Mouse (Mus musculus) heart, embryonic 10.5 days (tissue): Measurements from ENCODE around the gene Rfpl4. TPM values are rescaled to one million over a fixed set of nuclear protein-coding genes. Genes with fewer than 3 reads are reported as not detected.
"Not testable (repeated sequence)": the region's sequence is repeated elsewhere in the genome, so short reads cannot be mapped to it uniquely, and the experiment has no call there.

Source experiments
- DNase-seq: peaks from one replicate; pipeline ENCODE4 v3.0.0-alpha.2; 2017; ENCODE audit warnings: low spot score
- H3K27ac ChIP-seq: fragments of 300-500 bp; sonication (generic); 2 replicates; pipeline ENCODE4 v1.5.1; 2016; ENCODE audit warnings: mild to moderate bottlenecking
- H3K27me3 ChIP-seq: fragments of 300-500 bp; sonication (generic); 2 replicates; pipeline ENCODE4 v1.6.1; 2016; ENCODE audit warnings: mild to moderate bottlenecking; ENCODE audit not compliant: poor library complexity, insufficient read depth, severe bottlenecking
- H3K36me3 ChIP-seq: fragments of 300-500 bp; sonication (generic); 2 replicates; pipeline ENCODE4 v1.6.1; 2016; ENCODE audit warnings: mild to moderate bottlenecking, moderate library complexity
- H3K4me1 ChIP-seq: fragments of 300-500 bp; sonication (generic); 2 replicates; pipeline ENCODE4 v1.6.1; 2016; ENCODE audit warnings: mild to moderate bottlenecking
- H3K4me3 ChIP-seq: fragments of 300-500 bp; sonication (generic); 2 replicates; pipeline ENCODE4 v1.5.1; 2016; ENCODE audit warnings: mild to moderate bottlenecking, moderate library complexity
- H3K9me3 ChIP-seq: fragments of 300-500 bp; sonication (generic); 2 replicates; pipeline ENCODE4 v1.6.1; 2016; ENCODE audit warnings: mild to moderate bottlenecking, moderate library complexity
- WGBS: fragments of 180-500 bp; shearing (Covaris S2); methylation state at CpG from one replicate; pipeline ENCODE4 v1.1.7; 2016; 5-methylcytosine and 5-hydroxymethylcytosine counted together
- polyA plus RNA-seq: library from polyadenylated mRNA; unstranded; fragments of >200 nt; fragmentation: Nextera tagmentation; extraction: Ambion mirVana; gene quantifications from 2 replicates; pipeline ENCODE4 v1.2.1, GENCODE M21; 2016

Gene Rfpl4
- polyA plus RNA-seq, result not detected in 2 replicates

- Histone ChIP-seq H3K4me3 (no peak within 1 kb of the TSS), H3K36me3 (no peaks in the 10 kb centered on the region), H3K27ac (no peak within 1 kb of the TSS), H3K9me3 (no peaks in the 10 kb centered on the region), H3K27me3 (no peaks in the 10 kb centered on the region), H3K4me1 (no peaks in the 10 kb centered on the region)
- WGBS, result 87% methylated on average over 3 of the region's 3 CpGs
- no peak for DNase-seq
Observed at GRCm38 (mm10) chr7:5116850-5117249, at the start of gene Rfpl4. TSS of gene Rfpl4 (minus strand) at chr7:5116950.

- not testable (repeated sequence) for H3K27me3 ChIP-seq, H3K27ac ChIP-seq, H3K9me3 ChIP-seq, DNase-seq, H3K36me3 ChIP-seq, H3K4me3 ChIP-seq, H3K4me1 ChIP-seq
Observed at GRCm38 (mm10) chr7:5149570-5149969, 32.8 kb upstream of the Rfpl4 start, which contains the start of gene Vmn1r55. TSS of gene Vmn1r55 (minus strand) at chr7:5149670.

- Histone ChIP-seq H3K9me3 (no peaks in the 10 kb centered on the region), H3K36me3 (no peaks in the 10 kb centered on the region), H3K4me1 (peaks cover 3% of the 10 kb centered on the region; the same call in 1 of the 2 replicates), H3K27me3 (no peaks in the 10 kb centered on the region), H3K4me3 (peak within 1 kb of the TSS; percentile 54), H3K27ac (peak within 1 kb of the TSS; percentile 75)
- WGBS, result 18% methylated on average over 42 of the region's 42 CpGs
- DNase-seq, result peak; percentile 85
Observed at GRCm38 (mm10) chr7:5125549-5126406, 9.0 kb upstream of the Rfpl4 start, which contains the start of gene Rasl2-9. TSS of gene Rasl2-9 (minus strand) at chr7:5125950.

- WGBS, result 78% methylated on average over 8 of the region's 8 CpGs
- Histone ChIP-seq H3K9me3 (no peaks in the 10 kb centered on the region), H3K4me1 (peaks cover 3% of the 10 kb centered on the region; the same call in 1 of the 2 replicates), H3K27ac (no peak overlapping the region), H3K4me3 (no peak overlapping the region), H3K27me3 (no peaks in the 10 kb centered on the region), H3K36me3 (no peaks in the 10 kb centered on the region)
- no peak for DNase-seq
Observed at GRCm38 (mm10) chr7:5125078-5125477, 8.3 kb upstream of the Rfpl4 start.

DNA sequence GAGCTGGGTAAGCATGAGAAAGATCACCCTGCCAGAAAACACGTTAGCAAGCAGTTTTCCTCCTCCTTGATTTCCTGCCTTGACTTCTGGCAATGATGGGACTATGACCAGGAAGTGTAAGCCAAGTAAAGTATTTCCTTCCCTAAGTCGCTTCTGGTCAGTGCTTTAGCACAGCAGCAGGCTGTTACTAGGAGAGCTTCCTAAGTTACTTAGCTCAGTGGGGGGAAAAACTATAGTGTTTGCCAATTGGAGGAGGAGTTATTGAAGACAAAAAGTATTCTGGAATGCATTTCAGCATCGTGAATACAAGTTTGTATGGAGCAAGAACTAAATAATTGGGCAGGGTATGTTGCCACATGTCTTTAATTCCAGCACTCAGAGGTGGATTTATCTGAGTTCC is 4.0 kb downstream of the Rfpl4 start:
- Histone ChIP-seq H3K27me3 (no peaks in the 10 kb centered on the region), H3K4me3 (no peak overlapping the region), H3K27ac (no peak overlapping the region), H3K9me3 (no peaks in the 10 kb centered on the region), H3K36me3 (no peaks in the 10 kb centered on the region), H3K4me1 (no peaks in the 10 kb centered on the region)
- DNase-seq, result no peak
- 44% methylated on average over 3 of the region's 3 CpGs for WGBS

GRCm38 (mm10) chr7:5109301-5109700 is 7.4 kb downstream of the Rfpl4 start:
- DNase-seq, result no peak
- Histone ChIP-seq H3K36me3 (no peaks in the 10 kb centered on the region), H3K4me3 (no peak overlapping the region), H3K27me3 (no peaks in the 10 kb centered on the region), H3K4me1 (no peaks in the 10 kb centered on the region), H3K9me3 (no peaks in the 10 kb centered on the region), H3K27ac (no peak overlapping the region)
- WGBS, result 82% methylated on average over 8 of the region's 8 CpGs

GRCm38 (mm10) chr7:5108272-5108671 is 8.5 kb downstream of the Rfpl4 start:
- Histone ChIP-seq H3K36me3 (no peaks in the 10 kb centered on the region), H3K4me3 (no peak overlapping the region), H3K27me3 (no peaks in the 10 kb centered on the region), H3K27ac (no peak overlapping the region), H3K4me1 (no peaks in the 10 kb centered on the region), H3K9me3 (no peaks in the 10 kb centered on the region)
- no peak for DNase-seq
- WGBS, result 61% methylated on average over 4 of the region's 4 CpGs

DNA sequence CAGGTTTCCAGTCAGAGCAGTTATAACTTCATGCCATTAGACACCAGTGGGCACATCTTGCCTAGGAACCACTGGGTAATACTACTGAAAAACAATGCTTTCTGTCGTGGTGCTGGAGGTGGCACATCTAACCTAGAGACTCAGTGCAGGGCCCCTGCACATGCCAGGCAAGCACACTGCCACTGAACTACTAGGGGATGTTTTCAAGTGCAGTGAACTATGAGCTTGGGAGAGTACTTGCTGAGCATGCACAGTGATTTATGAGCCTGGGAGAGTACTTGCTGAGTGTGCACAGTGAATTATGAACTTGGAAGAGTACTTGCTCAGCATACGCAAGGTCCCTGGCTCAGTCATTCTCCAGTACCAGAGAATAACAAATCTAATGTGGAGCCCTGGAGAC is 14.2 kb downstream of the Rfpl4 start:
- Histone ChIP-seq H3K27ac (no peak overlapping the region), H3K27me3 (no peaks in the 10 kb centered on the region), H3K4me1 (no peaks in the 10 kb centered on the region), H3K4me3 (no peak overlapping the region), H3K36me3 (peaks cover 17% of the 10 kb centered on the region), H3K9me3 (no peaks in the 10 kb centered on the region)
- no peak for DNase-seq
- WGBS, result 79% methylated on average over 2 of the region's 2 CpGs

DNA sequence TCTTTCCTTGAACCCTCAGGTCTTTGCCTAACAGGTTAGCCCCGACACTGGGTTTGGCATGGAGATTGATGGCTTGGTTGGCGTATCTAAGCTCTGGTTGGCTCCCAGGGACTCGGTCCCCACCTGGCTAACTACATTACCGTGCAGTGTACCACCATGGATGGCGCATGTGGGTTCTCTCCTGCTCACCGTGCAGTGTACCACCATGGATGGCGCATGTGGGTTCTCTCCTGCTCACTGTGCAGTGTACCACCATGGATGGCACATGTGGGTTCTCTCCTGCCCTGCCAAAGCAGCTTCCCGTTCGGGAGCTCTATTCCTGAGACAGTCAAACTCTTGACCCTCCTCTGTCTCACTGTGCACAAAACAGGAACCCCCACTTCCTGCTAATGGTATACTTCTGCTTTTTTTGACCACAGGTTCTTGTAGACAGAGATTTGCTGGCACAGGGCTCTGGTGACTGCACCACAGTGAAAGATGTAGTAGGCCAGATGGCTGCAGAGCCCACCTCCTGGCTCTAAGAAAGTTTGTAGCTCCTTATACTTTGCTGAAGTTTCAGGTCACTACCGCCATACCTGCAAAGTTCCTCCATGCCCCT is 15.6 kb downstream of the Rfpl4 start:
- no peaks in the 10 kb centered on the region for H3K4me1 ChIP-seq
- peaks cover 31% of the 10 kb centered on the region for H3K36me3 ChIP-seq
- 84% methylated on average over 10 of the region's 10 CpGs for WGBS
- no peaks in the 10 kb centered on the region for H3K27me3 ChIP-seq
- H3K9me3 ChIP-seq, result no peaks in the 10 kb centered on the region
- no peak overlapping the region for H3K27ac ChIP-seq
- H3K4me3 ChIP-seq, result no peak overlapping the region
- DNase-seq, result no peak

- H3K27ac ChIP-seq, result no peak overlapping the region
- H3K4me1 ChIP-seq, result no peaks in the 10 kb centered on the region
- WGBS, result 89% methylated on average over 3 of the region's 3 CpGs
- no peak for DNase-seq
- peaks cover 45% of the 10 kb centered on the region for H3K36me3 ChIP-seq
- H3K27me3 ChIP-seq, result no peaks in the 10 kb centered on the region
- no peak overlapping the region for H3K4me3 ChIP-seq
- no peaks in the 10 kb centered on the region for H3K9me3 ChIP-seq
Observed at GRCm38 (mm10) chr7:5099796-5100195, 17.0 kb downstream of the Rfpl4 start.

GRCm38 (mm10) chr7:5098769-5099168 is 18.0 kb downstream of the Rfpl4 start:
- Histone ChIP-seq H3K27me3 (no peaks in the 10 kb centered on the region), H3K4me3 (no peak overlapping the region), H3K4me1 (no peaks in the 10 kb centered on the region), H3K9me3 (no peaks in the 10 kb centered on the region), H3K27ac (no peak overlapping the region), H3K36me3 (peaks cover 55% of the 10 kb centered on the region)
- no peak for DNase-seq
- 84% methylated on average over 5 of the region's 5 CpGs for WGBS

DNA sequence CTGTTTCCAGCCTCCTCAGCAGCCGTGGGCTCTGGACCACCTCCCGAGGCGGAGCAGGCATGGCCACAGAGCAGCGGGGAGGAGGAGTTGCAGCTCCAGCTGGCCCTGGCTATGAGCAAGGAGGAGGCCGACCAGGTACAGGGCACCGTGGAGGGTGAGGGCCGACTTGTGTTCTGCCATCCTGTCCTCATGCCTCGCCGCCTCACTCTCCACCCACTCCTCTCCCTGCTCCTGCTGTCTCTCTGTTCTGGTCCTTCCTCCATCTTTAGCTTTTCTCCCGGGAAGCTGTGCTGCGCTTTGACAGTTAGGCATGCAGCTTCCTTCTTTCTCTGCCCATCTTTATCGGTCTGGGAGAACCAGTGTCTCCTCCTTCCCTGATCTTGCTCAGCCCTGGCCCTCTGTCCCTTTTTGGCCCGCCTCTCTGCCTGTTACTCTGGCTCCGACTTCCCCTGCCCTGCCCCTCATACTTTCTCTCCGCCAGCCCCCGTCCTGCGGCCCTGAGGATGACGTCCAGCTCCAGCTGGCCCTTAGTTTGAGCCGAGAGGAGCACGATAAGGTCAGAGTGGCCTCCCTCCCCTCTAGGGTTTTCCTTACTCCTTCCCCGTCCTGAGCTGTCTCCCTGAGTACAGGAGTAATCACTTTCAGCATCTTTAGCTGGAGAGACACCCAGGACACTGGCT is 23.8 kb downstream of the Rfpl4 start:
- H3K9me3 ChIP-seq, result no peaks in the 10 kb centered on the region
- no peak overlapping the region for H3K27ac ChIP-seq
- 79% methylated on average over 21 of the region's 21 CpGs for WGBS
- no peak overlapping the region for H3K4me3 ChIP-seq
- DNase-seq, result no peak
- no peaks in the 10 kb centered on the region for H3K27me3 ChIP-seq
- H3K4me1 ChIP-seq, result no peaks in the 10 kb centered on the region
- peaks cover 92% of the 10 kb centered on the region for H3K36me3 ChIP-seq

DNA sequence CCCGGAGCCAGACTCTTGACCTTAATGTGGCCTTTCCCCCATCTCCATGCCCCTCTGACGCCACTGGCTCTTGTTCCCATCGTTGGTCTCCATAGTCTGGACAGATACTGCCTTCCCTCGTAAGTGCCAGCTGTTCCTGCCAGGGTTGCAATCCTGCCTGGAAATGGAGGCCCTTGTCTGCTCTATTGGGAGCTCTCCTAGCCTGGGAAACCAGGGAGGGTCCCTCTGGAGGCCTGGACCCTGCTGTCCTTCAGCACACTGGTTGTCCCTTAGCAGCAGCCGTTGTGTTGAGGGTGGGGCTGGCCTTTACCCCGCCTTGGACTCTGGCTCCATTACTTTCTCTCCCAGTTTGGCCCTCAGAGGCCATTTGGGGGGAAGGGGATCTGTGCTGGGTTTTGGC is 24.4 kb downstream of the Rfpl4 start:
- H3K36me3 ChIP-seq, result peaks cover 86% of the 10 kb centered on the region
- no peak overlapping the region for H3K4me3 ChIP-seq
- no peaks in the 10 kb centered on the region for H3K4me1 ChIP-seq
- H3K9me3 ChIP-seq, result no peaks in the 10 kb centered on the region
- WGBS, result 94% methylated on average over 6 of the region's 6 CpGs
- DNase-seq, result no peak
- no peak overlapping the region for H3K27ac ChIP-seq
- H3K27me3 ChIP-seq, result no peaks in the 10 kb centered on the region
